Mouse (Mus musculus) lung, adult 2 months (tissue): ENCODE measurements around the gene Bptf.
"Not testable (repeated sequence)": the region's sequence is repeated elsewhere in the genome, so short reads cannot be mapped to it uniquely, and the experiment has no call there.

Experiments used
- CTCF ChIP-seq: fragments of 200-500 bp; IDR thresholded peaks from 2 replicates; pipeline ENCODE4 v1.5.1; 2011; ENCODE audit warnings: mild to moderate bottlenecking, low read length, control low read depth; ENCODE audit not compliant: insufficient read depth
- POLR2A ChIP-seq: fragments of 200-500 bp; IDR thresholded peaks from 2 replicates; pipeline ENCODE4 v1.6.1; 2011; ENCODE audit warnings: low read depth, mild to moderate bottlenecking, control low read depth, low read length, borderline replicate concordance; ENCODE audit errors: extremely low read depth

GRCm38 (mm10) chr11:107126716-107127115 is 5.2 kb downstream of the Bptf start:
- TF ChIP-seq POLR2A, CTCF: not testable (repeated sequence)
